8 mouse cellular contexts compared by ENCODE assay signal in the genomic region with DNA sequence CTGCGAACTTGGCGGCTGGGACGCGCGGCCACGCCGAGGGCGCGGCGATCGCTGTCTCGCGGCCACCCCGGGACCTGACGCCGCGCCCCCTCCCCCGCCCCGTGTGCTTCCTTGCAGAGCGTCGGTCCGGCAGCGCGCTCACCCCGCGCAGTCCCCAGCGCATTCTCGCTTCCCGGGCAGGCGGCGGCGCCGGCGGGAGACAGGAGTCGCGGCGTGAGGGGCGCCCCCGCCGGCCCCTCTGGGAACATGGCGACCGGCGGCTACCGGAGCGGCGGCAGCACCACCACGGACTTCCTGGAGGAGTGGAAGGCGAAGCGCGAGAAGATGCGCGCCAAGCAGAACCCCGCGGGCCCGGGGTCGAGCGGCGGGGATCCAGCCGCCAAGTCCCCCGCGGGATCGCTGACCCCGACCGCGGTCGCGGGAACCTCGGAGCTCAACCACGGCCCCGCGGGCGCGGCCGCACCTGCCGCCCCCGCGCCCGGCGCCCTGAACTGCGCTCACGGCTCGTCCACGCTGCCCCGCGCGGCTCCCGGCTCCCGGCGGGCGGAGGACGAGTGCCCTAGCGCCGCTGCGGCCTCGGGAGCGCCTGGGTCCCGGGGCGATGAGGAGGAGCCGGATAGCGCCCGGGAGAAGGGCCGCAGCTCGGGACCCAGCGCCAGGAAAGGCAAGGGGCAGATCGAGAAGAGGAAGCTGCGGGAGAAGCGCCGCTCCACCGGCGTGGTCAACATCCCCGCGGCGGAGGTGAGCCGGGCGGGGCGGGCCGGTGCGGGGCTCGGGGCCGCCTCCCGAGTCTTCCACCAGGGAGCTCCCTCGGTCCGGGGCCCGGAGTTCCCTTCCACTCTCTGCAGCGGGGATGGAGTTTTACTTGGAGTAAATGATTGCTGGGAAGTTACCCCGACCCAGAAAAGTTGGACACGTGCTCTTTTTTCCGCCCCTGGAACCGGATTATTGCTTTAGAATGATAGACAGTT. TPM values are rescaled to one million over a fixed set of nuclear protein-coding genes. Genes with fewer than 3 reads are reported as not detected.
A peak's percentile ranks its signal among the peaks of the same experiment; 100 is the strongest.
DNase-seq lines count a peak whose midpoint lies in the region; ATAC-seq and TF ChIP-seq lines count a peak whose summit lies in the region.

No protein-coding gene starts in this region.

- peak overlapping the region; percentile 92 for H3K9ac ChIP-seq in intestine, postnatal 0 days (ENCODE audit: low read depth, low read length)
- peak overlapping the region; percentile 83 for H3K9ac ChIP-seq in liver, embryonic 12.5 days

- no peak overlapping the region for H3K27ac ChIP-seq in thymus, adult 2 months (ENCODE audit: control insufficient read depth, insufficient read depth, low read length)
- no peak overlapping the region for H3K27ac ChIP-seq in cortical plate, adult 2 months (ENCODE audit: insufficient read depth, low read length)
- H3K27ac ChIP-seq in intestine, postnatal 0 days (ENCODE audit: low read depth, low read length): peak overlapping the region; percentile 95
- H3K27ac ChIP-seq in liver, embryonic 12.5 days: peak overlapping the region; percentile 75

- no peak for TF ChIP-seq CTCF in thymus, adult 2 months (IDR thresholded peaks at IDR 0.05; ENCODE audit: borderline replicate concordance, control insufficient read depth, extremely low read depth, insufficient read depth, low read length, poor library complexity)
- no peak for TF ChIP-seq CTCF in cortical plate, adult 2 months (IDR thresholded peaks at IDR 0.05; ENCODE audit: extremely low read depth, insufficient read depth, low read length)
- TF ChIP-seq CTCF in intestine, postnatal 0 days (IDR thresholded peaks at IDR 0.05; ENCODE audit: low read depth): peak; percentile 71

- H3K9me3 ChIP-seq in intestine, postnatal 0 days (ENCODE audit: control insufficient read depth): no peaks in the 10 kb centered on the region
- no peaks in the 10 kb centered on the region for H3K9me3 ChIP-seq in liver, embryonic 12.5 days (replicated peaks)

- no peaks in the 10 kb centered on the region for H3K36me3 ChIP-seq in thymus, adult 2 months (ENCODE audit: control insufficient read depth, insufficient read depth, low read length)
- peaks cover under 1% of the 10 kb centered on the region; the same call in 1 of the 2 replicates for H3K36me3 ChIP-seq in intestine, postnatal 0 days (ENCODE audit: control insufficient read depth, insufficient read depth)
- peaks cover 17% of the 10 kb centered on the region for H3K36me3 ChIP-seq in liver, embryonic 12.5 days

- peaks cover 13% of the 10 kb centered on the region for H3K4me1 ChIP-seq in thymus, adult 2 months (replicated peaks; ENCODE audit: control insufficient read depth, insufficient read depth, low read length)
- H3K4me1 ChIP-seq in cortical plate, adult 2 months (ENCODE audit: control insufficient read depth, insufficient read depth, low read length): no peaks in the 10 kb centered on the region
- H3K4me1 ChIP-seq in intestine, postnatal 0 days (replicated peaks; ENCODE audit: control insufficient read depth, insufficient read depth, low read length): 0 out of 2 replicates have a peak, but pooled peaks cover 5% of the 10 kb centered on the region
- peaks cover 36% of the 10 kb centered on the region for H3K4me1 ChIP-seq in liver, embryonic 12.5 days

- TF ChIP-seq POLR2A in thymus, adult 2 months (IDR thresholded peaks at IDR 0.05; ENCODE audit: control insufficient read depth, extremely low read depth, insufficient read depth, low read length, poor library complexity): no peak
- no peak for TF ChIP-seq POLR2A in cortical plate, adult 2 months (IDR thresholded peaks at IDR 0.05; ENCODE audit: extremely low read depth, insufficient read depth, low read length)

- peak; percentile 2 for DNase-seq in thymus, adult 2 months
- no peak for DNase-seq in thymus, adult 18-20 months
- peak; percentile 46 to 60 for DNase-seq in heart, adult 18-20 months
- DNase-seq in neural tube, embryonic 10.5 days (ENCODE audit: extremely low spot score, low spot score): peak; percentile 76
- peak; percentile 57 for DNase-seq in urinary bladder, adult 2 months (ENCODE audit: low spot score)

- 2% methylated on average over 110 of the region's 129 CpGs for WGBS in thymus, adult 2 months
- WGBS in intestine, postnatal 0 days: under 1% methylated on average over 107 of the region's 129 CpGs
- WGBS in liver, embryonic 12.5 days (ENCODE audit: insufficient replicate concordance): under 1% methylated on average over 124 of the region's 129 CpGs

- H3K4me2 ChIP-seq in intestine, postnatal 0 days (replicated peaks; ENCODE audit: low read depth): peak overlapping the region; percentile 84
- H3K4me2 ChIP-seq in liver, embryonic 12.5 days: peak overlapping the region; percentile 97

- H3K4me3 ChIP-seq in thymus, adult 2 months (ENCODE audit: control insufficient read depth, insufficient read depth, low read length): peak overlapping the region; percentile 53
- peak overlapping the region; percentile 54 for H3K4me3 ChIP-seq in cortical plate, adult 2 months (ENCODE audit: insufficient read depth, low read length)
- H3K4me3 ChIP-seq in intestine, postnatal 0 days (ENCODE audit: low read depth, low read length): peak overlapping the region; percentile 91
- peak overlapping the region; percentile 78 for H3K4me3 ChIP-seq in liver, embryonic 12.5 days

- ATAC-seq in intestine, postnatal 0 days: peak; percentile 58
- peak; percentile 50 for ATAC-seq in liver, embryonic 12.5 days

- H3K27me3 ChIP-seq in thymus, adult 2 months (ENCODE audit: control insufficient read depth, insufficient read depth, low read length): peaks cover 10% of the 10 kb centered on the region; the same call in 1 of the 2 replicates
- H3K27me3 ChIP-seq in intestine, postnatal 0 days (replicated peaks; ENCODE audit: control insufficient read depth, insufficient read depth, low read length): no peaks in the 10 kb centered on the region
- peaks cover 45% of the 10 kb centered on the region for H3K27me3 ChIP-seq in liver, embryonic 12.5 days (replicated peaks)

RNA-seq across cellular contexts. Expression of a gene that starts 0.9 kb away (rescaled TPM):
- 3.9 and 7.0 TPM in 2 replicates for polyA plus RNA-seq in thymus, adult 2 months (2012; rRNA removed)
- polyA plus RNA-seq in cortical plate, adult 2 months (2012; rRNA removed): 2.6 and 2.8 TPM in 2 replicates
- total RNA-seq in heart, adult 18-20 months (2021): 1 to 10 TPM; 4.4 to 4.8 TPM
- 11.9 and 12.3 TPM in 2 replicates for polyA plus RNA-seq in intestine, postnatal 0 days (2015; fragmentation: Nextera tagmentation; extraction: Ambion mirVana)
- 11.6 and 12.6 TPM in 2 replicates for polyA plus RNA-seq in liver, embryonic 12.5 days (2016; fragmentation: Nextera tagmentation; extraction: Ambion mirVana)
- polyA plus RNA-seq in urinary bladder, adult 2 months (2012; rRNA removed): 60.2 and 68.4 TPM in 2 replicates

Comparison
In these comparisons a context has a peak if more than half of its experiments do, and no peak if none do; other contexts are left out.
1. DNase-seq: peak in thymus, adult 2 months (single experiment), heart, adult 18-20 months (2 of 2), neural tube, embryonic 10.5 days (single experiment) and urinary bladder, adult 2 months (single experiment); none in thymus, adult 18-20 months (0 of 2).
2. H3K27ac ChIP-seq: peak in intestine, postnatal 0 days (single experiment) and liver, embryonic 12.5 days (single experiment); none in thymus, adult 2 months (single experiment) and cortical plate, adult 2 months (single experiment).
3. Peak in every context shown above with its lines, with median percentiles within 50 percentile points of each other: H3K4me3 ChIP-seq.